Mouse (Mus musculus) stomach, embryonic 16.5 days (tissue): Measurements from ENCODE around the gene Cntnap2. TPM values are rescaled to one million over a fixed set of nuclear protein-coding genes. Genes with fewer than 3 reads are reported as not detected.
"Not testable (repeated sequence)": the region's sequence is repeated elsewhere in the genome, so short reads cannot be mapped to it uniquely, and the experiment has no call there.

Experiments
- ATAC-seq: fragments of 200-750 bp; cut with Nextera tagmentation; 2 replicates; pipeline ENCODE4 v1.8.0; 2017; ENCODE audit warnings: moderate number of reproducible peaks, moderate TSS enrichment; ENCODE audit not compliant: insufficient read depth, low FRiP score
- H3K27ac ChIP-seq: fragments of 300-500 bp; sonication (generic); 2 replicates; pipeline ENCODE4 v1.5.1; 2014; ENCODE audit warnings: low read length
- H3K27me3 ChIP-seq: fragments of 300-500 bp; sonication (generic); 2 replicates; pipeline ENCODE4 v1.6.1; 2014; ENCODE audit warnings: low read length, control low read depth, mixed read lengths; ENCODE audit not compliant: control insufficient read depth, insufficient read depth
- H3K36me3 ChIP-seq: fragments of 300-500 bp; sonication (generic); 2 replicates; pipeline ENCODE4 v1.6.1; 2014; ENCODE audit warnings: low read length; ENCODE audit not compliant: control insufficient read depth, insufficient read depth
- H3K4me1 ChIP-seq: fragments of 300-500 bp; sonication (generic); 2 replicates; pipeline ENCODE4 v1.6.1; 2014; ENCODE audit warnings: low read length, control low read depth, mixed read lengths; ENCODE audit not compliant: control insufficient read depth, insufficient read depth
- H3K4me2 ChIP-seq: fragments of 300-500 bp; sonication (generic); 2 replicates; pipeline ENCODE4 v1.6.1; 2014; ENCODE audit warnings: low read depth, low read length, mixed read lengths
- H3K4me3 ChIP-seq: fragments of 300-500 bp; sonication (generic); replicated peaks from 2 replicates; pipeline ENCODE4 v1.5.1; 2014; ENCODE audit warnings: mild to moderate bottlenecking, low read length
- H3K9ac ChIP-seq: fragments of 300-500 bp; sonication (generic); 2 replicates; pipeline ENCODE4 v1.6.1; 2014; ENCODE audit warnings: low read length
- H3K9me3 ChIP-seq: fragments of 300-500 bp; sonication (generic); replicated peaks from 2 replicates; pipeline ENCODE4 v1.6.1; 2016; ENCODE audit warnings: low read length, control low read depth; ENCODE audit not compliant: control insufficient read depth
- WGBS: fragments of 180-500 bp; shearing (Covaris S2); extraction: QIAGEN DNeasy Blood & Tissue Kit; methylation state at CpG from one replicate; pipeline ENCODE4 v1.1.7; 2014; 5-methylcytosine and 5-hydroxymethylcytosine counted together
- polyA plus RNA-seq: library from polyadenylated mRNA; unstranded; fragments of >200 nt; fragmentation: Nextera tagmentation; extraction: Ambion mirVana; gene quantifications from 2 replicates; pipeline ENCODE4 v1.2.1, GENCODE M21; 2015

The Cntnap2 gene
- polyA plus RNA-seq, 1 experiment from 2014 or later, result 2.1 TPM

DNA sequence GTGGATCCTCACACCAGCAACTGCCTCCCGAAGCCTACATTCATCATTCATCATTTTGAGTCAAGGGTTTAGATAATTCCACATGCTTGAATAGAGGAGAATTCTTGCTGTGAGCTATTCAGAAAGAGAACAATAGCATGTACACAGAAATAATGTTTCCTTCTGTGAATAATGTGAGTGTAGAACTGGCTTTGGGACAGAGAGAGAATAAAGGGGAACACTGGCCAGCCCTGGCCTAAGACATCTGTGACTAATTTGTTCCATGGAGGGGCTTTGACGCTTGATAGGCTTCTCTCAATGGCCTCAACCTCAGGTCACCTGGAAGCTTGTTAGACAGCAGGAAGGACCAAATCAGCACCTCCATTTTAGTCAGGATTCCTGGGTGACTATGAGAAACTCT lies 2215.9 kb downstream of the Cntnap2 start:
- WGBS, result 53% methylated on average over 2 of the region's 2 CpGs
- H3K27me3 ChIP-seq, result no peaks in the 10 kb centered on the region
- ATAC-seq, result no peak
- no peak overlapping the region for H3K27ac ChIP-seq
- H3K9ac ChIP-seq, result no peak overlapping the region
- no peaks in the 10 kb centered on the region for H3K9me3 ChIP-seq
- H3K36me3 ChIP-seq, result no peaks in the 10 kb centered on the region
- no peaks in the 10 kb centered on the region for H3K4me1 ChIP-seq
- H3K4me2 ChIP-seq, result no peak overlapping the region
- H3K4me3 ChIP-seq, result no peak overlapping the region

DNA sequence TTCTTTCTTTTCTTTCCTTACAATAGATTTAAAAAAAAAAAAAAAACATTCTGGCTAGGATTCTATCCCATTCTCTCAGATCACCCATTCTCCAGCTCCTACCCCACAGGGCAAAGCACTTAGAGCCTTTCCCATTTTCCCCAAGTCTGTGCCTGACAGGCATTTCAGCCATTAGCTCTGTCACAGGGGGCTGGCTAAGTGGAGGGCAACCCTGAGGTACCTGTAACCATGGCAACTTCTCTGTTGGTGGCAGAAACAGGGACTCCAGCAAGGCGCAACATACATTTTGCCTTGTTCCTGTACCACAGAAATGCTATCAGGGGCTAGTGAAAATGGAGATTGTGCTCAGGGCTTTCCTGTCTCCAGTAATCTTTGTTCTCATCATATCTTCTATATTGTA lies 2220.0 kb downstream of the Cntnap2 start:
- H3K36me3 ChIP-seq, result no peaks in the 10 kb centered on the region
- H3K9me3 ChIP-seq, result no peaks in the 10 kb centered on the region
- no peak for ATAC-seq
- no peak overlapping the region for H3K4me3 ChIP-seq
- no peak overlapping the region for H3K27ac ChIP-seq
- no peaks in the 10 kb centered on the region for H3K27me3 ChIP-seq
- H3K4me2 ChIP-seq, result no peak overlapping the region
- 75% methylated on average over 1 of the region's 1 CpGs for WGBS
- no peaks in the 10 kb centered on the region for H3K4me1 ChIP-seq
- H3K9ac ChIP-seq, result no peak overlapping the region

DNA sequence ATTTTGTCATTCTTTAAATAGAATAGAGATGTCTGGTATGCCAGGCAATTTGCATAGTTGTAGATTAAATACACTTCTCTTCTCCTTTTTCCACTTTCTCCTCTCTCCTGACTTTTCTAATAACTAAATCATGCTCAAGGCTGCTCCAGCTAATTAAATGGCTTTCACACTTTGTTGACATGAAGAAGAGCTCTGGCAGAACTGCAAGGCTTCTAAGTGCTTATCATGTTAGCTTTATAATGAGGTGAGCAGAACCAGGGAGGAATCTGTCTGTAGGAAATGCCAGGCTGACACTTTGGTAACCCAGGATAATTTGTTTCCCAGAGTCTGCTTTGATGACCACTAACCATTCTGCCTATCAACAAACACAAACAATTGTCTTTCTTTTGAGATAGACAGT lies 2222.4 kb downstream of the Cntnap2 start:
- H3K9ac ChIP-seq, result no peak overlapping the region
- H3K9me3 ChIP-seq, result no peaks in the 10 kb centered on the region
- no peaks in the 10 kb centered on the region for H3K4me1 ChIP-seq
- H3K4me2 ChIP-seq, result no peak overlapping the region
- no peak overlapping the region for H3K27ac ChIP-seq
- no peak for ATAC-seq
- H3K27me3 ChIP-seq, result no peaks in the 10 kb centered on the region
- no peak overlapping the region for H3K4me3 ChIP-seq
- no peaks in the 10 kb centered on the region for H3K36me3 ChIP-seq

DNA sequence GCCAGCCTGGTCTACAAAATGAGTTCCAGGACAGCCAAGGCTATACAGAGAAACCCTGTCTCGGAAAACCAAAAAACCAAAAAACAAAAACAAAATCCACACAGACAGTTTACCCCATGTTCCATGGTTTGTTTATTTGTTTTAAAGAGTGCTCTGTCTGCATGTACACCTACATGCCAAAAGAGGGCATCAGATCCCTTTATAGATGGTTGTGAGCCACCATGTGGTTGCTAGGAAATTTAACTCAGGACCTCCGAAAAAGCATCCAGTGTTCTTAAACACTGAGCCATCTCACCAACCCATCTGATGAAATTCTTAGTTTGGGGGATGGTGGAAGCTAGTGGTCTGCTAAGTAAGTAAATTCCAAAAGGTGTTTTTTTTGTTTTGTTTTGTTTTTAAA lies 2225.6 kb downstream of the Cntnap2 start:
- H3K4me2 ChIP-seq, result no peak overlapping the region

DNA sequence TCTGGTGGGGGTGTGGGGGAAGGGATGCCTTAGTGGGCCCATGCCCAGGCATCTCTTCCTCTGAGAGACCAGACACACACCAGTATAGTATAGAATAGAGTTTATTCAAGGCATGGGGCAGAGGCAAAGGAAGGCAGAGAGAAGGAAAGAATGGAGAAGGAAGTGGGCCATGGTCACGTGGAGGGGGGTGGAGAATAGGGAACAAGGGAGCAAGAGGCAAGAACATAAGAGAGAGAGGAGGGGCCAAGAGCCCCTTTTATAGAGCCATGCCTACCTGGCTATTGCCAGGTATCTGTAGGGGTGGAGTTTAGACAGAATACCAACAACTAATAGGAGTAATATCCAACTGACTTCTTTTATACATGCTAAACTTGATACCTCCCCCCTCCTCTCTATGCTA lies 2226.6 kb downstream of the Cntnap2 start:
- ATAC-seq, result no peak
- H3K4me3 ChIP-seq, result no peak overlapping the region
- 59% methylated on average over 1 of the region's 1 CpGs for WGBS

More for the DNA sequence above, 2225.6 kb downstream of the Cntnap2 start:
- ATAC-seq, result no peak
- Histone ChIP-seq H3K27me3 (no peaks in the 10 kb centered on the region), H3K4me3 (no peak overlapping the region), H3K36me3 (no peaks in the 10 kb centered on the region), H3K4me1 (no peaks in the 10 kb centered on the region), H3K27ac (no peak overlapping the region), H3K9me3 (no peaks in the 10 kb centered on the region), H3K9ac (no peak overlapping the region)
- WGBS, result 65% methylated on average over 2 of the region's 2 CpGs

DNA sequence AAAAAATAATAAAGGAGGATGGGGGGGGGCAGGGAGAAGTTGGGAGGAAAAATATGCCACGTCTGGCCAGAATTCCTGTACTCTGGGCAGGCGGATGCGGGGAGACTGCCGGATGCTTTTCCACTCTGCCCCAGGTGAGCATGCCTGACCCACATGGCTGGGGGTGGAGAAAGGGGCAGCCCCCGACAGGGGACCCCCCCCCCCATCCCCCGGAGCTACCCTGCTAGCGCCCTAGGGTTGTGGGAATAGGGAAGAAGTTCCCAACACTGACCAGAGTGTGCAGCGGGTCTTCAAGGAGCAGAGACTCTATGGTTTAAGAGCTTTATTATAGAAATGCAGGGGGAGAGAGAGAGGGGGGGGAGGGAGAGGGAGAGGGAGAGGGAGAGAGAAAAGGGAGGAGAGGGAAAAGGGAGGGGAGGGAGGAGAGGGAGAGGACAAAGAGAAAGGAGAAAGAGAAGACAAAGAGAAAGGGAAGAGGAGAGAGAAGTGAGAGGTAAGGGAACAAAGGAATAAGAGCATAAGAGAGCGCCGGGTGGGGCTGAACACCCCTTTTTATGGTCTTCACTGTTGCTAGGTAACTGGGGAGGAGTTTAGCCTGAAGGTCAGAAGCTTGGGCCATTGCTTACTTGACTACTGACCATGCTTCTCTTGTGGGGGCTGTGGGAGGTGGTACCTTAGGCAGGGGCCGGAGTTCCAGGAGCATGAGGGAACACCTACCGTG lies 2227.2 kb downstream of the Cntnap2 start:
- not testable (repeated sequence) for H3K9ac ChIP-seq, ATAC-seq, H3K36me3 ChIP-seq, H3K4me3 ChIP-seq, H3K4me2 ChIP-seq, H3K27me3 ChIP-seq, H3K27ac ChIP-seq, H3K9me3 ChIP-seq, H3K4me1 ChIP-seq
- 58% methylated on average over 12 of the region's 12 CpGs for WGBS

More for the DNA sequence above, 2226.6 kb downstream of the Cntnap2 start:
- H3K27me3 ChIP-seq, result no peaks in the 10 kb centered on the region
- H3K9ac ChIP-seq, result no peak overlapping the region
- H3K36me3 ChIP-seq, result no peaks in the 10 kb centered on the region
- H3K9me3 ChIP-seq, result no peaks in the 10 kb centered on the region
- H3K4me1 ChIP-seq, result no peaks in the 10 kb centered on the region
- H3K4me2 ChIP-seq, result no peak overlapping the region
- no peak overlapping the region for H3K27ac ChIP-seq

DNA sequence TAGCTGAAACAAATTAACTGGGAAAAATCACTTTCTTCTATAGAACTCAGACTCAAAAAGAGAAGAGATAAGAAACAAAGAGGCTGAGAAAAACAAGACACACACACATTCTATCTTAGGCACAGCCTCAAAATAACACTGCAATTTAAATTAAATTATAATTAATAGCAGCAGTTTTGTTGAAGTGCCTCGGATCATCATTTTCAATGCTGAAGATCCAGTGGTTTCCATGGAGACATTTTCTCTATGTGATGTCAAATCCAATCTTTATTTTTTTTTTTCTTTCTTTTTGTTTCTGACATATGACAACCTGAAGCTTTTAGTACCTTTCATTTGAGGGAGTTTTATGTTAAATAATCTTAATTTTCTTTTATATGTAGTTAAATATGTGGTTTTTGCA lies 2228.6 kb downstream of the Cntnap2 start:
- H3K4me2 ChIP-seq, result no peak overlapping the region
- no peaks in the 10 kb centered on the region for H3K36me3 ChIP-seq
- no peaks in the 10 kb centered on the region for H3K27me3 ChIP-seq
- H3K9ac ChIP-seq, result no peak overlapping the region
- no peak overlapping the region for H3K27ac ChIP-seq
- WGBS, result 77% methylated on average over 1 of the region's 1 CpGs
- no peak overlapping the region for H3K4me3 ChIP-seq
- H3K4me1 ChIP-seq, result no peaks in the 10 kb centered on the region
- ATAC-seq, result no peak
- H3K9me3 ChIP-seq, result no peaks in the 10 kb centered on the region

DNA sequence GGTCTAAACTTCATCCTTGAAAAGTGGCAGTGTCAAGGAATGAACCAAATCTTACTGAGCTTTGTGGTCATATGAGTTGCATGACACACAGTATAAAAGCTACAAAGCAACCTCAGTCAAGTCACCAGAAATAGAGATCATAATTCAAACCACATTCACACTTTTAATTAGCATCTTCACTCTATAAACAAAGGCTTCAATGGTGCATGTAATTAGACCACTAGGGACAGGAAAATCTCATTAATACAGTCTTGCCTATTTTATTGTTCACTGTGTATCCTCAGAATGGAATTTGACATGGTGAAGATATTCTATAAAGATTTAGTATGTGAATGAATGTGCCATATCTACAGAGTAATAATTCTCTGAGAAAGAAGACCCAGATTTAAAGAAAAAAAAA lies 2232.8 kb downstream of the Cntnap2 start:
- Histone ChIP-seq H3K9ac (no peak overlapping the region), H3K4me2 (no peak overlapping the region), H3K4me3 (no peak overlapping the region), H3K9me3 (no peaks in the 10 kb centered on the region), H3K4me1 (no peaks in the 10 kb centered on the region), H3K27ac (no peak overlapping the region), H3K27me3 (no peaks in the 10 kb centered on the region), H3K36me3 (no peaks in the 10 kb centered on the region)
- ATAC-seq, result no peak

DNA sequence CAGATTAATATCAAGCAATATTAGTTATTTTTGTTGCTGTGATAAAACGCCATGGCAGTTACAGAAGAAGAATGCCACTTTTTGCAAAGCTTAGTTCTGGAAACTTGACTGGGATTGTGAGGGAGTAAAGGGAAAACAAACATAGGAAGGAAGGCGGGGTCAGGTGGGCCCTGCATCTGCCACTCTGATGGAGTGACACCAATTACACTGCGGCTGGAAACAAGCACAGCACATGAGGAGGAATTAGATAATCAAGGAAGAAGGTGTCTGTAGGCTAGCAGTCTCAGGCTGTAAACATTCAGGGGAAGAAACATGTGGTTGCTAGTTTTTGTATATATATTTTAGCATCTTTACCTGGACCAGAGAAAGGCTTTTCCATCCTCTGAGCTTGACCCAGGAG lies 2233.3 kb downstream of the Cntnap2 start:
- H3K36me3 ChIP-seq, result no peaks in the 10 kb centered on the region
- no peak overlapping the region for H3K27ac ChIP-seq
- 64% methylated on average over 3 of the region's 3 CpGs for WGBS
- no peaks in the 10 kb centered on the region for H3K9me3 ChIP-seq
- no peaks in the 10 kb centered on the region for H3K4me1 ChIP-seq
- H3K9ac ChIP-seq, result no peak overlapping the region
- no peak for ATAC-seq
- H3K4me2 ChIP-seq, result no peak overlapping the region
- H3K4me3 ChIP-seq, result no peak overlapping the region
- no peaks in the 10 kb centered on the region for H3K27me3 ChIP-seq
